Mouse (Mus musculus) neural tube, embryonic 13.5 days (tissue): Measurements from ENCODE around the gene Ikbkg. TPM values are rescaled to one million over a fixed set of nuclear protein-coding genes. Genes with fewer than 3 reads are reported as not detected.

Experiments used
- ATAC-seq: fragments of 200-750 bp; cut with Nextera tagmentation; 2 replicates; pipeline ENCODE4 v1.8.0; 2017; ENCODE audit warnings: low read depth, mild to moderate bottlenecking, moderate TSS enrichment, moderate library complexity
- H3K27ac ChIP-seq: fragments of 300-500 bp; sonication (generic); replicated peaks from 2 replicates; pipeline ENCODE4 v1.5.1; 2015; ENCODE audit warnings: moderate library complexity, mild to moderate bottlenecking, inconsistent platforms
- H3K27me3 ChIP-seq: fragments of 300-500 bp; sonication (generic); 2 replicates; pipeline ENCODE4 v1.6.1; 2015; ENCODE audit warnings: mild to moderate bottlenecking, inconsistent platforms
- H3K36me3 ChIP-seq: fragments of 300-500 bp; sonication (generic); 2 replicates; pipeline ENCODE4 v1.6.1; 2015; ENCODE audit warnings: mild to moderate bottlenecking, inconsistent platforms
- H3K4me1 ChIP-seq: fragments of 300-500 bp; sonication (generic); replicated peaks from 2 replicates; pipeline ENCODE4 v1.6.1; 2015; ENCODE audit warnings: inconsistent platforms
- H3K4me2 ChIP-seq: fragments of 300-500 bp; sonication (generic); 2 replicates; pipeline ENCODE4 v1.6.1; 2015; ENCODE audit warnings: inconsistent platforms, mild to moderate bottlenecking, moderate library complexity
- H3K4me3 ChIP-seq: fragments of 300-500 bp; sonication (generic); 2 replicates; pipeline ENCODE4 v1.5.1; 2015; ENCODE audit warnings: mild to moderate bottlenecking, inconsistent platforms
- H3K9ac ChIP-seq: fragments of 300-500 bp; sonication (generic); 2 replicates; pipeline ENCODE4 v1.6.1; 2015; ENCODE audit warnings: moderate library complexity, mild to moderate bottlenecking, inconsistent platforms
- H3K9me3 ChIP-seq: fragments of 300-500 bp; sonication (generic); 2 replicates; pipeline ENCODE4 v1.6.1; 2016; ENCODE audit warnings: inconsistent platforms
- WGBS: fragments of 180-500 bp; shearing (Covaris S2); methylation state at CpG from one replicate; pipeline ENCODE4 v1.1.7; 2015; 5-methylcytosine and 5-hydroxymethylcytosine counted together
- polyA plus RNA-seq: library from polyadenylated mRNA; unstranded; fragments of >200 nt; fragmentation: Nextera tagmentation; extraction: Ambion mirVana; gene quantifications from 2 replicates; pipeline ENCODE4 v1.2.1, GENCODE M21; 2015

Gene Ikbkg
- polyA plus RNA-seq, 1 experiment from 2014 or later: 16.8 TPM

DNA sequence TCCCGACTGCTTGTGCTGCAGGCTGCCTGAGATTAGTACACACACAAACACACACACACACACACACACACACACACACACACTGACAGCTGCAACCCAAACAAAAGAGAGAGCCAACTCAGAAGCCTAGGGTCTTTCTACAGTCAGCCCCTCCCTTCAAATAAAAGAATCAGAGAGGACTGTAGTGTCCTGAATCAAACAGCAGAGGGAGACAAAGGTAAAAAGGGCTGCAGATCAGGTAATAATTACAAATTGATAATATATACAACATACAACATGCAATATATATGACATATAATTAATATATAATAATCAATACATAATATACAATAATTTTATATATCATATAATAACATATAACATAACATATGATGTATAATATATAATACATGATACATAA, 104.0 kb downstream of the Ikbkg start:
- Histone ChIP-seq H3K4me3 (no peak overlapping the region), H3K27me3 (no peaks in the 10 kb centered on the region), H3K4me2 (no peak overlapping the region), H3K36me3 (no peaks in the 10 kb centered on the region), H3K4me1 (no peaks in the 10 kb centered on the region), H3K9me3 (no peaks in the 10 kb centered on the region), H3K9ac (no peak overlapping the region), H3K27ac (no peak overlapping the region)
- no peak for ATAC-seq
- WGBS: 69% methylated on average over 1 of the region's 1 CpGs

Other genes with a start within 250 kb of the Ikbkg start
- gene Tex28, start 225.5 kb upstream of the Ikbkg start, polyA plus RNA-seq: not detected in 2 replicates
- gene Tktl1, start 216.0 kb upstream of the Ikbkg start, polyA plus RNA-seq: 0.07 TPM in 1 of 2 replicates, not detected in the other
- 90.3 and 102 TPM in 2 replicates for gene Flna, start 143.5 kb upstream of the Ikbkg start, polyA plus RNA-seq
- gene Emd, start 138.6 kb upstream of the Ikbkg start, polyA plus RNA-seq: 16.3 and 16.6 TPM in 2 replicates
- 582 and 609 TPM in 2 replicates for gene Rpl10, start 122.5 kb upstream of the Ikbkg start, polyA plus RNA-seq
- 80.2 and 86.0 TPM in 2 replicates for gene Taz, start 111.4 kb upstream of the Ikbkg start, polyA plus RNA-seq
- 3.4 and 4.5 TPM in 2 replicates for gene Dnase1l1, start 111.0 kb upstream of the Ikbkg start, polyA plus RNA-seq
- 215 and 225 TPM in 2 replicates for gene Atp6ap1, start 96.2 kb upstream of the Ikbkg start, polyA plus RNA-seq
- 915 and 943 TPM in 2 replicates for gene Gdi1, start 88.3 kb upstream of the Ikbkg start, polyA plus RNA-seq
- gene Fam50a, start 80.3 kb upstream of the Ikbkg start, polyA plus RNA-seq: 54.7 and 59.9 TPM in 2 replicates
- 48.2 and 48.3 TPM in 2 replicates for gene Plxna3, start 64.2 kb upstream of the Ikbkg start, polyA plus RNA-seq
- 70.6 and 80.4 TPM in 2 replicates for gene Lage3, start 39.7 kb upstream of the Ikbkg start, polyA plus RNA-seq
- 63.6 and 66.3 TPM in 2 replicates for gene Ubl4a, start 20.1 kb upstream of the Ikbkg start, polyA plus RNA-seq
- gene Slc10a3, start 19.9 kb upstream of the Ikbkg start, polyA plus RNA-seq: 6.8 and 8.4 TPM in 2 replicates
- 32.0 and 34.4 TPM in 2 replicates for gene Fam3a, start within 50 bp of the Ikbkg start, polyA plus RNA-seq
- 53.6 and 54.0 TPM in 2 replicates for gene G6pdx, start 35.9 kb downstream of the Ikbkg start, polyA plus RNA-seq
- gene Gm6880, start 88.1 kb downstream of the Ikbkg start, polyA plus RNA-seq: 0.52 TPM in 1 of 2 replicates, not detected in the other
- gene Olfr1326-ps1, start 181.6 kb downstream of the Ikbkg start, polyA plus RNA-seq: not detected in 2 replicates
- gene Olfr1325, start 199.4 kb downstream of the Ikbkg start, polyA plus RNA-seq: not detected in 2 replicates